Mouse (Mus musculus): ENCODE data around the gene Bloc1s2.

DNA sequence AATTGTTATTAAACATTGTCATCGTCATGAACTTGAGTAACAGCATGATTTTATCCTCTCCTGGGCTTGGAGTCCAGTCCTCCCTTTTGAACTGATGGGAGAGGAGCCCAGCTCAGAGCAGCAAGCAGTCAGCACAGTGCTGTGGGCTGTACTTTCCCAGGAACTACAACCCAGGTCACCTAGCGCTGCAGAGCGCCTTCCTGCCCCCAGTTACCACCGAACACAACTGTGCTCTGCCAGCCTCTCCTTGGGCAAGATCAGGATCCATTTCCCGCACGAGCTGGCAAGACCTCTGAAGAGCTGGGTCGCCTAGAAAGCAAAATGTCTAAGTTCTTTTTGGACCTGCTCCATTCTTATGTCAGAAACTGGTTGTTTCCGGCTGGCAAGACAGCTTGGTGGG lies 28.6 kb upstream of the Bloc1s2 start:
- TF ChIP-seq E2F4 (IDR thresholded peaks at IDR 0.05; ENCODE audit: insufficient replicate concordance, low read depth, low read length) (no peak), CTCF (conservative IDR thresholded peaks at IDR 0.05 in 1 of 2, IDR thresholded peaks at IDR 0.05 in 1 of 2; ENCODE audit: low read depth in 2 of 2, low read length in 2 of 2) (no peak), ZMIZ1 (IDR thresholded peaks at IDR 0.05; ENCODE audit: low read depth, low read length) (no peak), EP300 (IDR thresholded peaks at IDR 0.05; ENCODE audit: low read length) (no peak)
